Mouse (Mus musculus): Measurements from ENCODE around the gene Sim2. TPM values are rescaled to one million over a fixed set of nuclear protein-coding genes. Genes with fewer than 3 reads are reported as not detected.

Sim2 gene
- polyA plus RNA-seq (2012; rRNA removed) = 0.28 and 0.32 TPM in 2 replicates

GRCm38 (mm10) chr16:94084711-94085602, at the start of gene Sim2:
Gene Sim2, plus strand, starts transcription at chr16:94084931.

Other genes with a start within 250 kb of the Sim2 start
- gene Chaf1b, start 201.0 kb upstream of the Sim2 start, polyA plus RNA-seq (2012; rRNA removed) = 12.7 and 13.5 TPM in 2 replicates
- gene Cldn14, start 76.1 kb upstream of the Sim2 start, polyA plus RNA-seq (2012; rRNA removed) = 0.06 and 0.19 TPM in 2 replicates
- gene Hlcs, start 228.6 kb downstream of the Sim2 start, polyA plus RNA-seq (2012; rRNA removed) = 6.8 and 6.9 TPM in 2 replicates
- 0.43 and 0.55 TPM in 2 replicates for gene Ripply3, start 243.5 kb downstream of the Sim2 start, polyA plus RNA-seq (2012; rRNA removed)